15 mouse cellular contexts compared by ENCODE assay signal in genomic region chr4:139646916-139647315, GRCm38 (mm10). TPM values are rescaled to one million over a fixed set of nuclear protein-coding genes. Genes with fewer than 3 reads are reported as not detected.
DNase-seq lines count a peak whose midpoint lies in the region; TF ChIP-seq lines count a peak whose summit lies in the region.
"Had no signal": no experiment of that assay in that cellular context is flagged by ENCODE, and none has a peak within 500 bp of the region (broad histone marks: within the 10 kb centered on the region; RNA-seq: fewer than 3 reads in every experiment).

No protein-coding gene starts in this region.

- H3K27me3 ChIP-seq in kidney, adult 2 months (replicated peaks; ENCODE audit: control insufficient read depth, insufficient read depth, low read length) = no peaks in the 10 kb centered on the region
- no peaks in the 10 kb centered on the region for H3K27me3 ChIP-seq in testis, adult 2 months (ENCODE audit: control insufficient read depth, insufficient read depth, low read length)
- peaks cover 20% of the 10 kb centered on the region for H3K27me3 ChIP-seq in limb, embryonic 10.5 days (ENCODE audit: low read depth, poor library complexity, severe bottlenecking)

- TF ChIP-seq CTCF in kidney, adult 2 months (conservative IDR thresholded peaks at IDR 0.05; ENCODE audit: insufficient read depth, insufficient read length, low read depth, low read length) = peak; percentile 47
- TF ChIP-seq CTCF in testis, adult 2 months (IDR thresholded peaks at IDR 0.05; ENCODE audit: control insufficient read depth, insufficient read depth, insufficient replicate concordance, low read depth, low read length) = peak; percentile 24; the same call in 1 of the 2 replicates

- no peak overlapping the region for H3K27ac ChIP-seq in kidney, adult 2 months (ENCODE audit: insufficient read depth, low read depth, low read length)
- H3K27ac ChIP-seq in testis, adult 2 months (ENCODE audit: control insufficient read depth, insufficient read depth, low read depth, low read length) = no peak overlapping the region
- H3K27ac ChIP-seq in limb, embryonic 10.5 days = no peak overlapping the region
- H3K27ac ChIP-seq: intestine, embryonic 15.5 days; midbrain, embryonic 13.5 days had no signal

- H3K4me3 ChIP-seq in kidney, adult 2 months (ENCODE audit: insufficient read depth, low read depth, low read length) = no peak overlapping the region
- no peak overlapping the region for H3K4me3 ChIP-seq in testis, adult 2 months (ENCODE audit: control insufficient read depth, low read depth, low read length)
- H3K4me3 ChIP-seq in limb, embryonic 10.5 days = no peak overlapping the region
- H3K4me3 ChIP-seq: intestine, embryonic 15.5 days; midbrain, embryonic 13.5 days had no signal

- H3K9me3 ChIP-seq in limb, embryonic 10.5 days (replicated peaks) = no peaks in the 10 kb centered on the region
- H3K9me3 ChIP-seq: intestine, embryonic 15.5 days; midbrain, embryonic 13.5 days had no signal

- no peaks in the 10 kb centered on the region for H3K4me1 ChIP-seq in kidney, adult 2 months (ENCODE audit: control insufficient read depth, insufficient read depth, low read length)
- H3K4me1 ChIP-seq in testis, adult 2 months (ENCODE audit: control insufficient read depth, insufficient read depth, low read length) = no peaks in the 10 kb centered on the region
- H3K4me1 ChIP-seq in limb, embryonic 10.5 days = peaks cover 8% of the 10 kb centered on the region

- no peak for DNase-seq in kidney, adult 2 months
- DNase-seq in kidney, adult 8-10 months = no peak
- DNase-seq in testis, postnatal 14 days (ENCODE audit: low spot score) = no peak
- peak; percentile 79 for DNase-seq in R1 (ENCODE audit: low read depth, low spot score)
- no peak for DNase-seq in frontal cortex, adult 2 months (ENCODE audit: extremely low spot score in 1 of 2, low spot score in 1 of 2)
- no peak for DNase-seq in limb, embryonic 10.5 days (ENCODE audit: low spot score)
- DNase-seq: adrenal gland, adult 2 months; heart, adult 18-20 months; right cerebral cortex, postnatal 4 days had no signal

- 93% methylated on average over 7 of the region's 7 CpGs for WGBS in kidney, adult 2 months
- 84% methylated on average over 7 of the region's 7 CpGs for WGBS in limb, embryonic 10.5 days

- TF ChIP-seq POLR2A in kidney, adult 2 months (IDR thresholded peaks at IDR 0.05; ENCODE audit: low read depth, low read length) = no peak
- TF ChIP-seq POLR2A in testis, adult 2 months (IDR thresholded peaks at IDR 0.05; ENCODE audit: control insufficient read depth, low read depth, low read length) = no peak

- peaks cover 12% of the 10 kb centered on the region for H3K36me3 ChIP-seq in kidney, adult 2 months (ENCODE audit: control insufficient read depth, insufficient read depth, low read length)
- H3K36me3 ChIP-seq in testis, adult 2 months (ENCODE audit: control insufficient read depth, insufficient read depth, low read length) = no peaks in the 10 kb centered on the region
- H3K36me3 ChIP-seq in limb, embryonic 10.5 days = peaks cover 20% of the 10 kb centered on the region
- H3K36me3 ChIP-seq: intestine, embryonic 15.5 days had no signal

RNA-seq across cellular contexts. Expression of gene Tas1r2, which starts 6.4 kb away (rescaled TPM):
- 0.08 and 0.14 TPM in 2 replicates for polyA plus RNA-seq in kidney, adult 2 months (2012; rRNA removed)
- not detected in 2 replicates for polyA plus RNA-seq in testis, adult 2 months (2012; rRNA removed)
- 0.06 TPM in 1 of 2 replicates, not detected in the other for polyA plus RNA-seq in frontal cortex, adult 2 months (2012; rRNA removed)
- polyA plus RNA-seq in limb, embryonic 10.5 days (2016; fragmentation: Nextera tagmentation; extraction: Ambion mirVana) = not detected in 2 replicates
- polyA plus RNA-seq: intestine, embryonic 15.5 days; lung, embryonic 16.5 days; midbrain, embryonic 13.5 days; neural tube, embryonic 11.5 days; stomach, embryonic 14.5 days had no signal

RNA-seq across cellular contexts. Expression of gene Aldh4a1, which starts 24.2 kb away (rescaled TPM):
- 517 and 605 TPM in 2 replicates for polyA plus RNA-seq in kidney, adult 2 months (2012; rRNA removed)
- polyA plus RNA-seq in testis, adult 2 months (2012; rRNA removed) = 7.0 and 7.2 TPM in 2 replicates
- 22.6 and 24.7 TPM in 2 replicates for polyA plus RNA-seq in frontal cortex, adult 2 months (2012; rRNA removed)
- polyA plus RNA-seq in limb, embryonic 10.5 days (2016; fragmentation: Nextera tagmentation; extraction: Ambion mirVana) = 25.5 and 26.0 TPM in 2 replicates

RNA-seq across cellular contexts. Expression of gene Gm21969, which starts 43.9 kb away (rescaled TPM):
- polyA plus RNA-seq in kidney, adult 2 months (2012; rRNA removed) = 0.02 and 0.08 TPM in 2 replicates
- not detected in 2 replicates for polyA plus RNA-seq in testis, adult 2 months (2012; rRNA removed)
- polyA plus RNA-seq in frontal cortex, adult 2 months (2012; rRNA removed) = 0.02 and 0.04 TPM in 2 replicates
- not detected in 2 replicates for polyA plus RNA-seq in limb, embryonic 10.5 days (2016; fragmentation: Nextera tagmentation; extraction: Ambion mirVana)
- polyA plus RNA-seq: intestine, embryonic 15.5 days; midbrain, embryonic 13.5 days; neural tube, embryonic 11.5 days; stomach, embryonic 14.5 days had no signal

Comparison
In these comparisons a context has a peak if more than half of its experiments do, and no peak if none do; other contexts are left out.
1. RNA of gene Aldh4a1, which starts 24.2 kb away (polyA plus RNA-seq): 517 to 605 TPM in kidney, adult 2 months; 25.5 to 26.0 TPM in limb, embryonic 10.5 days, 22.6 to 24.7 TPM in frontal cortex, adult 2 months and 7.0 to 7.2 TPM in testis, adult 2 months; every median in the first group is over 10 times any median in the second.